Mouse (Mus musculus) monocyte, adult 2 months (primary cell): ENCODE results near the gene Olfr912.

Experiments
- DNase-seq, 2 experiments: peaks; one replicate each; pipeline ENCODE4 v3.0.0; 2022; ENCODE audit warnings: low spot score in 2 of 2, low read depth in 1 of 2

Olfr912 gene

GRCm38 (mm10) chr9:38579878-38580277 lies at the start of gene Olfr912:
TSS of gene Olfr912 (plus strand) at chr9:38580178.
- no peak for DNase-seq

DNA sequence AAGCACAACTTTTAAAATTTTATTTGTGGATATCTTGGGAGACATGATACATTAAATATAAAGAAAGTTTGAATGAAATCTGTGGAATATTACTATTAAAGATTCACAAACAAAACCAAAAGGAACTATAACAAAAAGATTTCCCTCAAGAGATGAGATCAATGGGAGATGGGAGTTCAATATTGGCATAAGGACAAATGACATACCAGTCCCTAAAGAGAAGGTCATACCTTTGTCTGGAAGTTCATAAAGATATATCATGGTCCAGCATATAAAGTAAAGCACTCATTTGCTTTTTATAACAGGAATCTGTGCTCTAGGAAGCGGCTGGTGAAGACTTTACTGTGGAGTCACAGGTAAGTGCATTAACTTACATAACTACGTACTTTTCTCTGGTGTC lies 42.4 kb upstream of the Olfr912 start, which contains the start of gene Olfr910:
TSS of gene Olfr910 (plus strand) at position 301 of the 400 bp plus-strand sequence.
- DNase-seq, result no peak

DNA sequence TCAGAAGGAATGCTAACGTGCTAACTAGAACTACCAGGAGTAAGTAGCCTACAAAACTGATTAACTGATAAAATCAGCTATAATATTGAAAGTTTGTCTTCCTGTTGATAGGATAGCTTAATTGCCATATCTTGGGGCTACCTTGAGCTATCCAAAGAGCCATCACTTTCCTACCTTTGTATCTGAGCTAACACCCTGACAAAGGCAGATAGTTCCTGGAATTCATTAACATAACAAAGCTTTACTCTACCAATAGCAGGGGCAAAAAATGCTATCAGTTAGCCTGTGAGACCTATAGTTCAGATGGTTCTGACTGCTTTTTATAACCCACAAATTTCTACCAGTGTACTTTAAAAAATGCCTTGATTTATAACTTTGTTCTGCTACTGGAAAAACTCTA lies 11.1 kb downstream of the Olfr912 start:
- no peak for DNase-seq

DNA sequence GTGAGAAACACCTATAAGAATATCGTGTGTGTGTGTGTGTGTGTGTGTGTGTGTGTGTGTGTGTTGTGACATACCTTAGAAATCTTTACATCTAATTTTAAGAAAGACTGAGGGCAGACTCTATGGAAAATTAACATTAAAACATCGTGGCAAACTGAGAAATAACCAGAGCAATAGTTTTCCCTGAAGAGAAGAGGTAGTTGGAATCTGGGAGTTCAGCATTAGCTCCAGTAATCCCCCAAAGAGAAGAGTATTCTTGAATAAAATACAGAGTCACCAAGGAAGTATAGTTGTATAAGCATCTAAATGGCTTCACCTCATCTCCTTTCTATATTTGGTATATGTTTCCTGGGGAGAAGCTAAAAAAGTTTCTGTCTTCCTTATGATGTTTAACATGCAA lies 12.5 kb downstream of the Olfr912 start, which contains the start of gene Olfr913:
TSS of gene Olfr913 (plus strand) at position 301 of the 400 bp plus-strand sequence.
- DNase-seq, result no peak

DNA sequence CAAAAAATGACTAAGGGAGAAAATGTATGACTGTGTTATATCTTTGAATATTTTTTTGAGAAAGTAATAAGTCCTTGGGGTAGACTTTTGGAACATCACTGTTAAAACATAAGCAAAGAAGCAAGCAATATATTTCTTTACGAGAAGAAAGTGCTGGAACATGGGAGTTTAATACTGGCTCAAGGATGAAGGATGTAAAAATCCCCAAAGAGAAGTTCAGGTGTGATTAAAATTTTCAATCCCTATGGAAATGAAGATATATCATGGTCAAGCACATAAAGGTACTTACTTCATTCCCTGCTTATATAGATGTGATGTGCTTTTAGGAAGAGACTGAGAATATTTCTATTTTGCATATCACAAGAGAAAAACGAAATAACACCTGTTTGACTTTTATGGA lies 24.8 kb downstream of the Olfr912 start, which contains the start of gene Olfr914:
TSS of gene Olfr914 (plus strand) at position 301 of the 400 bp plus-strand sequence.
- no peak for DNase-seq

- DNase-seq, result no peak
These were observed 52.4 kb downstream of the Olfr912 start for GRCm38 (mm10) chr9:38632406-38632805.
